Mouse (Mus musculus) lung, embryonic 16.5 days (tissue): ENCODE measurements around the gene Cul9. TPM values are rescaled to one million over a fixed set of nuclear protein-coding genes. Genes with fewer than 3 reads are reported as not detected.

ENCODE experiments used
- ATAC-seq: fragments of 200-750 bp; cut with Nextera tagmentation; 2 replicates; pipeline ENCODE4 v1.8.0; 2017; ENCODE audit warnings: low read depth, mild to moderate bottlenecking, moderate library complexity
- H3K27ac ChIP-seq: fragments of 300-500 bp; sonication (generic); 2 replicates; pipeline ENCODE4 v1.5.1; 2014; ENCODE audit warnings: mild to moderate bottlenecking, control low read depth, low read length
- H3K27me3 ChIP-seq: fragments of 300-500 bp; sonication (generic); 2 replicates; pipeline ENCODE4 v1.6.1; 2014; ENCODE audit warnings: low read depth, low read length, mixed read lengths; ENCODE audit not compliant: control insufficient read depth, insufficient read depth
- H3K36me3 ChIP-seq: fragments of 300-500 bp; sonication (generic); 2 replicates; pipeline ENCODE4 v1.6.1; 2014; ENCODE audit warnings: low read length; ENCODE audit not compliant: control insufficient read depth, insufficient read depth
- H3K4me1 ChIP-seq: fragments of 300-500 bp; sonication (generic); replicated peaks from 2 replicates; pipeline ENCODE4 v1.6.1; 2014; ENCODE audit warnings: low read length, mixed read lengths; ENCODE audit not compliant: control insufficient read depth, insufficient read depth
- H3K4me2 ChIP-seq: fragments of 300-500 bp; sonication (generic); 2 replicates; pipeline ENCODE4 v1.6.1; 2014; ENCODE audit warnings: low read depth, low read length, control low read depth
- H3K4me3 ChIP-seq: fragments of 300-500 bp; sonication (generic); 2 replicates; pipeline ENCODE4 v1.5.1; 2014; ENCODE audit warnings: mild to moderate bottlenecking, low read length, control low read depth
- H3K9ac ChIP-seq: fragments of 300-500 bp; sonication (generic); 2 replicates; pipeline ENCODE4 v1.6.1; 2014; ENCODE audit warnings: low read length, control low read depth
- H3K9me3 ChIP-seq: fragments of 300-500 bp; sonication (generic); 2 replicates; pipeline ENCODE4 v1.6.1; 2016; ENCODE audit warnings: low read length; ENCODE audit not compliant: control insufficient read depth
- WGBS: fragments of 180-500 bp; shearing (Covaris S2); extraction: QIAGEN DNeasy Blood & Tissue Kit; methylation state at CpG from one replicate; pipeline ENCODE4 v1.1.7; 2014; 5-methylcytosine and 5-hydroxymethylcytosine counted together
- polyA plus RNA-seq: library from polyadenylated mRNA; unstranded; fragments of >200 nt; fragmentation: Nextera tagmentation; extraction: Ambion mirVana; gene quantifications from 2 replicates; pipeline ENCODE4 v1.2.1, GENCODE M21; 2015

Gene Cul9
- polyA plus RNA-seq, result 4.0 and 4.1 TPM in 2 replicates

GRCm38 (mm10) chr17:46545813-46546564 lies at the start of gene Cul9:
TSS of gene Cul9 (minus strand) at chr17:46546388.
- Histone ChIP-seq H3K36me3 (peaks cover 26% of the 10 kb centered on the region), H3K27ac (no peak within 1 kb of the TSS), H3K9ac (peak within 1 kb of the TSS; percentile 76), H3K4me1 (peaks cover 19% of the 10 kb centered on the region), H3K4me2 (peak within 1 kb of the TSS; percentile 90), H3K9me3 (no peaks in the 10 kb centered on the region), H3K27me3 (no peaks in the 10 kb centered on the region; the same call in 1 of the 2 replicates), H3K4me3 (peak within 1 kb of the TSS; percentile 60)
- peak; percentile 52 for ATAC-seq
- 5% methylated on average over 40 of the region's 49 CpGs for WGBS

DNA sequence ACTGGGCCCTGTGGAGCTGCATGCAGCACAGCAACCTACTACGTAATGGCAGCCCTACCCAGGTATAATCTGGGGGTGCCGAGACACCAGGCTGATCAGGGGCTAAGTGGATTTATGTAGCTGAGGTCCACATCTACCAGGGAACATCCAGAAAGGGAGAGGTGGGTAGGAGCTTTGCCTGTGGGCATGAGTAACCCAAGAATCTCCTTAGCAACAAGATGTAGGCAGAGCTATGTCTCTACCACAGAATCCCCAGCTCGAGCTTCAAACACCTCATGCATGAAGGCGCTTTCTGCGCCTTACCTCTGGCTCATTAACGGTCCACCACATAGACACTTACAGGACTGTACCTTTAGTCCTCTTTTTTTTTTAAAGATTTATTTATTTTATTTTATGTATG lies 49.1 kb upstream of the Cul9 start:
- ATAC-seq, result no peak
- H3K4me3 ChIP-seq, result no peak overlapping the region
- 87% methylated on average over 6 of the region's 6 CpGs for WGBS
- no peaks in the 10 kb centered on the region for H3K27me3 ChIP-seq
- H3K4me2 ChIP-seq, result no peak overlapping the region
- H3K9ac ChIP-seq, result no peak overlapping the region
- H3K4me1 ChIP-seq, result peaks cover 7% of the 10 kb centered on the region
- peaks cover 5% of the 10 kb centered on the region for H3K36me3 ChIP-seq
- H3K9me3 ChIP-seq, result no peaks in the 10 kb centered on the region
- H3K27ac ChIP-seq, result no peak overlapping the region

GRCm38 (mm10) chr17:46594606-46595005 lies 48.4 kb upstream of the Cul9 start:
- H3K4me2 ChIP-seq, result no peak overlapping the region
- no peaks in the 10 kb centered on the region for H3K9me3 ChIP-seq
- peaks cover 7% of the 10 kb centered on the region for H3K4me1 ChIP-seq
- peaks cover 11% of the 10 kb centered on the region for H3K36me3 ChIP-seq
- no peak overlapping the region for H3K9ac ChIP-seq
- 48% methylated on average over 9 of the region's 9 CpGs for WGBS
- no peak for ATAC-seq
- H3K27ac ChIP-seq, result no peak overlapping the region
- no peaks in the 10 kb centered on the region for H3K27me3 ChIP-seq
- no peak overlapping the region for H3K4me3 ChIP-seq

- no peak overlapping the region for H3K4me3 ChIP-seq
- H3K27ac ChIP-seq, result peak overlapping the region; percentile 40
- 79% methylated on average over 4 of the region's 4 CpGs for WGBS
- ATAC-seq, result peak; percentile 53
- peaks cover 16% of the 10 kb centered on the region for H3K36me3 ChIP-seq
- no peak overlapping the region for H3K4me2 ChIP-seq
- peaks cover 7% of the 10 kb centered on the region for H3K4me1 ChIP-seq
- no peaks in the 10 kb centered on the region for H3K27me3 ChIP-seq
- H3K9ac ChIP-seq, result no peak overlapping the region
- H3K9me3 ChIP-seq, result no peaks in the 10 kb centered on the region
These were observed 46.9 kb upstream of the Cul9 start for GRCm38 (mm10) chr17:46593124-46593523.

GRCm38 (mm10) chr17:46591406-46591805 lies 45.2 kb upstream of the Cul9 start:
- Histone ChIP-seq H3K27ac (peak overlapping the region; percentile 5; the same call in 1 of the 2 replicates), H3K4me2 (no peak overlapping the region), H3K27me3 (no peaks in the 10 kb centered on the region), H3K4me3 (no peak overlapping the region), H3K9ac (no peak overlapping the region), H3K9me3 (no peaks in the 10 kb centered on the region), H3K4me1 (peaks cover 7% of the 10 kb centered on the region), H3K36me3 (peaks cover 14% of the 10 kb centered on the region; the same call in 1 of the 2 replicates)
- peak; percentile 44; the same call in 1 of the 2 replicates for ATAC-seq
- 50% methylated on average over 19 of the region's 19 CpGs for WGBS

GRCm38 (mm10) chr17:46590439-46590838 lies 44.3 kb upstream of the Cul9 start:
- H3K4me2 ChIP-seq, result no peak overlapping the region
- WGBS, result 63% methylated on average over 7 of the region's 7 CpGs
- no peaks in the 10 kb centered on the region for H3K9me3 ChIP-seq
- no peaks in the 10 kb centered on the region for H3K27me3 ChIP-seq
- no peak for ATAC-seq
- peaks cover 22% of the 10 kb centered on the region; the same call in 1 of the 2 replicates for H3K36me3 ChIP-seq
- H3K4me3 ChIP-seq, result no peak overlapping the region
- H3K27ac ChIP-seq, result 0 out of 2 replicates have a peak overlapping the region, but pooled peaks have one; percentile 15
- no peak overlapping the region for H3K9ac ChIP-seq
- peaks cover 7% of the 10 kb centered on the region for H3K4me1 ChIP-seq

DNA sequence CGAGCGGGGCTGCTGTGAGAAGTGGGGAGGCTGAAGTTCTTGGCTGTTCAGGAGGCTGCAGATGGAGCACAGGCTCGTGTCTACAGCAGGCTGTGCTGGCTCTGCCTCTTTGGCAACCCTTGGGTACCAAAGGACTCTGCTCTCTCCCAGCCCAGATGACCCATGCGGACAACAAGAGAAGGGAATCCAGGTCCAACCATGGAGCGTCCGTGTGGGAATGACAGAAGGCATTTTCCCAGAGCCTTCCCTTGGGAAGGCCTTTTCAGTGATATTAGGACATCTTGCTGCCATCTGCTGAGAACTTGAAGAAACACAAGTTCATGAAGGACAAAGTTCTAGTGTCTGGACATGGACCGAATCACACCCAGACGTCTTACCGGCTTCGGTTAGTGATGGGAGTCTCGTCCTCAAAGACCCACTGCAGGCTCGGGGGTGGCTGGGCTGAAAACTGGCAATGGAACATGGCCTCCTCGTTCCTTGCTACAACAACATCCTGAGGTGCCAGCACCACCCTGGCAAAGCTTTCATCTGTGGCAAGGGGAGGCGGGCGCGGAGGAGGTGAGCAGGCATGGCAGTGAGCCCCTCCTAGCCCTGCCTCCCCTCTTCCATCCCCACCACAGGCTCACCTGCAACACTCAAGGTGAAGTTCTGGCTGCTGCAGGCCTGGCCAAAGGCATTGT lies 43.6 kb upstream of the Cul9 start:
- no peak overlapping the region for H3K4me2 ChIP-seq
- 86% methylated on average over 16 of the region's 16 CpGs for whole genome bisulfite sequencing
- H3K4me3 ChIP-seq, result no peak overlapping the region
- no peak for ATAC-seq
- H3K27me3 ChIP-seq, result no peaks in the 10 kb centered on the region
- peaks cover 24% of the 10 kb centered on the region for H3K36me3 ChIP-seq
- H3K4me1 ChIP-seq, result peaks cover 7% of the 10 kb centered on the region
- H3K9me3 ChIP-seq, result no peaks in the 10 kb centered on the region
- no peak overlapping the region for H3K9ac ChIP-seq
- H3K27ac ChIP-seq, result 0 out of 2 replicates have a peak overlapping the region, but pooled peaks have one; percentile 15

DNA sequence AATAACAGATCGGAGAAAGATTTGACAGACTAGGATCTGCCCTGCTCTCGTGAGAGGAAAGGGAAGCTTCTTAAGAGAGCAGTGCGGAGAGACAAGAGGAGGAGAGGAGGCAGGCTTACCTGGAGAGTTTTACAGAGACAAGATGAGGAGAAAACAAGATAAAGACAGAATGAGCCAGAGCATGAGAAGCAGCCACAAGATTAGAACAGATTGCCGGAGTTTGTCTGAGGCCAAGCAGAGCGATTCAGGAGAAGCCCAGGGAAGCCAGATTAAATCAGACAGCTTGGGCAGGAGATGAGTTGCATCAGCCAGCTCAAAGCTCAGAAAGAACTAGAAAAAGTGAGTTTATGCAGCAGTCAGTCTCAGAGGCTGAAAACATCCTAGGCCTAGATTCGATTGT lies 42.7 kb upstream of the Cul9 start:
- H3K9ac ChIP-seq, result no peak overlapping the region
- peaks cover 7% of the 10 kb centered on the region for H3K4me1 ChIP-seq
- no peaks in the 10 kb centered on the region for H3K9me3 ChIP-seq
- no peak overlapping the region for H3K27ac ChIP-seq
- H3K4me3 ChIP-seq, result no peak overlapping the region
- peaks cover 28% of the 10 kb centered on the region for H3K36me3 ChIP-seq
- ATAC-seq, result no peak
- WGBS, result 92% methylated on average over 6 of the region's 6 CpGs
- H3K27me3 ChIP-seq, result no peaks in the 10 kb centered on the region
- H3K4me2 ChIP-seq, result no peak overlapping the region

DNA sequence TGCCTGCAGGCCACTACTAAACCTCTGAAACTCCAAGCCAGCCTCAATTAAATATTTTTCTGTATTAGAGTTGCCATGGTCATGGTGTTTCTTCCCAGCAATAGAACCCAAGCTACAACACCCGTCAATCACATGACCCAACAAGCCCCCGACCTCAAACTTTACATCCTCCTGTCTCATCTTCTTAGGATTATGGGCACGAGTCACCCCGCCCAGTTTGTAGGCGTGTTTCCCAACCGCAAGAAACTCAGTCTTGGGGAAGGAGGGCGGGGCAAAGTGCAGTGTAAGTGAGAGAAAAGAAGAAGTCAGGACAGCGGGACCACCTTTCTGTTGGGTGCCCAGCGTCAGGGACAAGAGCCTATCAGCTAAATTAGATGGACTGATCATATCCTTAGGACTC lies 42.0 kb upstream of the Cul9 start:
- no peak overlapping the region for H3K9ac ChIP-seq
- no peaks in the 10 kb centered on the region for H3K9me3 ChIP-seq
- 79% methylated on average over 9 of the region's 9 CpGs for WGBS
- no peak overlapping the region for H3K27ac ChIP-seq
- H3K27me3 ChIP-seq, result no peaks in the 10 kb centered on the region
- H3K4me3 ChIP-seq, result no peak overlapping the region
- peaks cover 7% of the 10 kb centered on the region for H3K4me1 ChIP-seq
- peaks cover 28% of the 10 kb centered on the region for H3K36me3 ChIP-seq
- ATAC-seq, result no peak
- H3K4me2 ChIP-seq, result no peak overlapping the region
